Mouse (Mus musculus) hematopoietic stem cell, adult 5-6 weeks (primary cell): Measurements from ENCODE around the gene Vsnl1. TPM values are rescaled to one million over a fixed set of nuclear protein-coding genes. Genes with fewer than 3 reads are reported as not detected.
A peak's percentile ranks its signal among the peaks of the same experiment; 100 is the strongest.

Experiments
- ATAC-seq, 2 experiments: fragments of 125-278 bp in 1 of 2; replicated peaks in 1 of 2; 2 replicates each; pipeline ENCODE4 v1.8.0; 2016 to 2017; ENCODE audit warnings: inconsistent platforms in 2 of 2, mild to moderate bottlenecking in 2 of 2, moderate number of reproducible peaks in 2 of 2, low read depth in 1 of 2, moderate TSS enrichment in 1 of 2; ENCODE audit not compliant: low FRiP score in 2 of 2, poor library complexity in 2 of 2, severe bottlenecking in 2 of 2, insufficient read depth in 1 of 2, low TSS enrichment in 1 of 2
- total RNA-seq: library from RNA; stranded (forward); fragments of 172-1452, 232-1000 nt; gene quantifications from 2 replicates; pipeline ENCODE4 v1.2.3, GENCODE M21; 2017

Vsnl1 gene
- total RNA-seq, 1 experiment from 2014 or later = not detected

DNA sequence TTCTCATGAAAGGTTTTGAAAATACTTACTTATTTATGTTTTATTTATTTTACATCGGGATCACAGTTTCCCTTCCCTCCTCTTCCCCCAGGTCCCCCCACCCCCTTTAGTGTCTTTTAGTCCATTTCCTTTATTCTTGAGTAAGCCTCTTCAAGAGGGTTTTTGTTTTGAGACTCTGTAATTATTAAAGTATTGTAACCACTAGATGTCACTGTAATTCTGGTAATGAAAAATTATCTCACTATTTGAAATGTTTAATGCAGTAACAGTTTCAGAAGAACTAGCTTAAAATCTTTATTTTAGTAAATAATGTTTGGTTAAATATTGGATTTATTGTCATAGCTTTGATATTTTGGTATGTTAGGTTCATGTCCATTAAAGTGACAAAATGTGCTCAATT, 122.6 kb downstream of the Vsnl1 start:
- no peak for ATAC-seq

DNA sequence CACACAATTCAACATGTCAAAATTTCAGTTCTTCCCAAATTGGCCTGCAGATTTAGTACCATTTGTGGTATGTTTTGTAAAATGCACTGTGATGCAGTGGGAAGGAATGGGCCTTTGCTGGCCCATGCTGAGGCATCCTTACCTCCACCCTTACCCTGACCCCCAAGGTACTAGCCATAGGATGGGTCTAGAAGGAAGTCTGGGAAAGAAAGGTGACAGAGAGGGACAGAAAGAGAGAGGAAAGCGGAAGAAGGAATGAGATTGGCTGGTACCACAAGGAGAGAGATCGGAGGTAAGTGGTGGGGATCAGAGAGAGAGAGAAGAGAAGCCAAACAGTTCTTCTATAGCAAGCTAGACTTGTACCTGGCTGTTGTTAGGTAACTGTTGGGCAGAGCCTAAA, 125.3 kb downstream of the Vsnl1 start:
- ATAC-seq = no peak

- ATAC-seq = no peak
These were observed 129.4 kb downstream of the Vsnl1 start for GRCm38 (mm10) chr12:11306753-11307645.

GRCm38 (mm10) chr12:11300858-11301257, 135.6 kb downstream of the Vsnl1 start:
- ATAC-seq = peak; percentile 62 to 69

- ATAC-seq = no peak
These were observed 150.0 kb downstream of the Vsnl1 start for GRCm38 (mm10) chr12:11286382-11286781.

DNA sequence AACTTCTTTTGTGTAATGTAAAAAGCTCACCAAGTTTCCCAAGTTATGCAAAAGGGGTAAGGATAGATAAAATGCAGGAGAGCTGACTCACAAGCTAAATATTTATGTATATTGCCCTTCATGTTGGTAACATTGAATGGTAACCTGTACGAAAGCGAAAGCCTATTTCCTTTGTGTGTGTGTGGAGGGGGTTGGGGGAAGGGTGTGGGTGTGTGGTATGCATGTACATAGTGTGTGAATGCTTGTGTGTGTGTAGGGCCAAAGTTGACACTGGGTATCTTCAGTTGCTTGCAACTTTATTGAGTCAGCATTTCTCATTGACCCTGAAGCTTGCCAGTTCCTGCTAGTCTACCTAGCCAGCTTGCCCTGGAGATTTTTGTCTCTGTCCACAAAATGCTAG, 154.8 kb downstream of the Vsnl1 start:
- ATAC-seq = no peak

DNA sequence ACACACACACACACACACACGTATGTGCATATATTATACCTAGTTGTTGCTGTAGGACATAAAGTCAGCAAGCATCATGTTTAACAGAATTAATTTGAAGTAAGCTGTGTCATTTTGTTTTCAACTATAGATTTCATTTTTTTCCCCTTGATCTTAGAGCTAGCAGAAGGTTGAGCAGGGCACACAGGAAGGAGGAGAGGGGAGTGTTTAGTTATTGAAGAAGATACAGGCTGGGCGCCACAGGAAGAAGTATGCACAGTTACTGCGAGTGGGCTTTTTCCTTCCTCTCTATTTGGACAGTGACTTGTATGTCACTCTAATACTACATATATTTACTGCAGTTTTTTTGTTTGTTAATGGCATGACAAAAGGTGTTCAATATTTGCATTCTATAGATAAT, 156.5 kb downstream of the Vsnl1 start:
- ATAC-seq = no peak

DNA sequence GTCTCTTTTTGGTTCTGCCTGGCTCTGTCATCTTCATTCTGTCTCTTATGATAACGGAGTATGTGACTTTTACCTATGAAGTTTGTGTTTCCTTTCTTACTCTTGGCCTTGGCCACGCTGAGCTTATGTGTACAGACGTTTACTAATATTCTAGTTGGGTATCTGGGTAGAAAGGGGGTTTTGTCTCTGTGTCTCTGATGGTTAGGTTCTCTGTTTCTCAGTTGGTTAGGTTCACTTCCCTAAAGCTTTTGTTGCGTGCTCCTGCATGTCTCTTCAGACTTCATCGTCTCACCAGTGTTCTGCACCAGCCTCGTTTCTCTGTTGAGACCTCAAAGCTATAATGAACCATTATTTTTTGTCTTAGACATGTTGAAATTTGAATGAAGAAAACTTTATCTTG, 159.2 kb downstream of the Vsnl1 start:
- ATAC-seq = no peak

DNA sequence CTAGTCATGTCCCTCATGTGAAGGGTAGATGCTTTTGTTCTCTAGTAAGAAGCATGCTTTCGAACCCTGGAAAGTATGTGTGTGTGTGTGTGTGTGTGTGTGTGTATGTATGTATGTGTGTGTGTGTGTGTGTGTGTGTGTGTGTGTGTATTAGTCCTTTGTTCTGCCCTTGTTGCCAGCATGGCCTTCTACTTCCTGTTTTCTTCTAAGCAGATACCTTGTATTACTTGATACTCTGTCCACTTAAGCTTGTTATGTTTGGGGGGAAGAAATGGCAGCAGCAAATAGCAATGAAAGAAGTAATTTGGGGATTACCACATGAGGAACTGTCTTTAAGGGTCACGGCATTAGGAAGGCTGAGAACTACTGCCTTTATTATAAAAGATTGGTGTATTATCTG, 159.8 kb downstream of the Vsnl1 start:
- no peak for ATAC-seq

Other genes starting within 250 kb of the Vsnl1 start
- not detected in 2 replicates for gene Msgn1, start 227.6 kb downstream of the Vsnl1 start, total RNA-seq
- gene Gen1, start 170.8 kb downstream of the Vsnl1 start, total RNA-seq = 8.9 and 13.8 TPM in 2 replicates
- 93.0 and 93.7 TPM in 2 replicates for gene Smc6, start 170.7 kb downstream of the Vsnl1 start, total RNA-seq
- not detected in 2 replicates for gene Rad51ap2, start 19.5 kb upstream of the Vsnl1 start, total RNA-seq